Mouse (Mus musculus) CD4-positive, CD25-positive, alpha-beta regulatory T cell, adult 4 months (primary cell): ENCODE measurements around the gene Enah. TPM values are rescaled to one million over a fixed set of nuclear protein-coding genes. Genes with fewer than 3 reads are reported as not detected.

Experiments used
- ATAC-seq: one replicate; pipeline ENCODE4 v1.8.0; 2017
- polyA plus RNA-seq, 2 experiments: library from polyadenylated mRNA; unstranded; fragments of 100-300 nt; shearing (Covaris generic); gene quantifications; one replicate each; pipeline ENCODE4 v1.2.1; 2017

Enah gene
- polyA plus RNA-seq, 2 experiments from 2014 or later = 0.43 to 1.3 TPM

DNA sequence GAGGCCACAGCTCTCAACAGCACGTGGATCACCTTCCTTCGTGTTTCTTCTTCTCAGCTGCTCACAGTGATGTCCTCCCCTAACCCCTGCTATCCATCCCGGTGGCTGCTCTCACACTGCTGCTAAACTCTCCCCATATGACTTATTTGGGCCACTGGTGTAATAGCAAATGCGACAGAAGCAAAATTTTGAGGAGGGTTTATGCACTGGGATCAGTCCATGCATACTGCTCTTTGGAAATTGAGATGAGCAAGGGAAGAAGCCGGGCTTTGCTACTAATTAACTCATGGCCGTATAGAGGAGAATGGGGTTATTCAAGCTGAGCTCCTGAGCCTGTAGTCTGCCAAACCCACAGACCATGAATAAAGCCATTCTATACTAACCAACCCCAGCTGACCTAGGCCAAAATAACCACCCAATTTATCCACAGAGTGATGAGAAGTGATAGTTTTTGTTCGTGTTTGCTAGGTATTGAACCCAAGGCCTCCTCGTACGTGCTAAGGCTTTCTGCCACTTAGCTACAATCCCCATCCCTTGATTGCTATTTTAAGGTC, 7.7 kb upstream of the Enah start:
- ATAC-seq = no peak

DNA sequence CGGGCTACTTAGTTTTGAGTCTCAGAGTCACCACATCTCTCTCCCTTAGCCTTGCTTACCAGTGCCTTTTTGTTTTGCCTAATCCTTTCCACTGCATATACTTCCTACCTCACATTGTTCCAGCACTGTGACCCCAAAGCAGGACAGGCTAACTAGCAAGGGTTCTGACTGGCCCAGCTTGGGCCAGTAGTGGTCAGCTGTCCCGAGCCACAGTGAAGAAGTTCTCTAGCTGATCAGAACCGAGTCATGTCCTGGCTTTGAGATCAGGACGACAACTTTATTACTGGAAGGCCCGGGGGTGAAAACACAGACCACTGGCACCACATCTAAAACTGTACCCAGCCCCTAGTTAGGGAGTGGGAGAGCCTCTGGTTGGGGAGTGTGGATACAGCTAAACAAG, 7.0 kb upstream of the Enah start:
- ATAC-seq = no peak

- ATAC-seq = no peak
These were observed 6.3 kb upstream of the Enah start for GRCm38 (mm10) chr1:182026120-182026519.

- ATAC-seq = no peak
These were observed 2.0 kb upstream of the Enah start for GRCm38 (mm10) chr1:182021691-182022299.

DNA sequence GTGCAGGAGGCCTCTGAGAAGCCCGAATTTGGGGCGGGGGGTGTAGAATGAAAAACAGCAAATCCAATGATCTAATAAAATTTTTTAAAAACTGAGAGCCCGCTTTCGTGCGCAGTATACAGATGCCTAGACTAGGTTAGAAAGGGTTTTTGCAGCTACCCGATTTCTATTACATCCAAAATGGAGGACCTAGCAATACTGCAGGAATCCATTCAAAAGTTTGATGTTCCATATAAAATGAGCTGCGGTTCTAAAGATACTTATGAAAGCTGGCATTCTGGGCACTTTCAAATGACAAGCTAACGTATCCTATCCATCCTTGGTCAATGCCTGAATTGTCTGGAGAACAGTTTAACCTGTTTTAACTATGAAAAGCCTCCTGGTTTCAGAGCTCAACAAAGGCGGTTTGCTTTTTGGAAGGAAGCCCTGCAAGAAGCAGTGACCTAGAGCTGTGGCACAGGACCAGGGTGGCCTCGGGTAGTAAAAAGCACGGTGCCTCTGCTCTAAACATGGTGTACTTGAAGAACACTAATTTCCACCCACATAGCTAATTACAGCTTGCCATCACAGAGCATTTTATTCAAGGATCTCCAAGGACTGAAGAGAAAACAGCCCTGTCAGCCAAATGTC, 1.2 kb upstream of the Enah start:
- ATAC-seq = no peak

GRCm38 (mm10) chr1:182019266-182019925, 394 bp downstream of the Enah start:
- ATAC-seq = no peak

- no peak for ATAC-seq
These were observed 1.2 kb downstream of the Enah start for GRCm38 (mm10) chr1:182018397-182019265.

DNA sequence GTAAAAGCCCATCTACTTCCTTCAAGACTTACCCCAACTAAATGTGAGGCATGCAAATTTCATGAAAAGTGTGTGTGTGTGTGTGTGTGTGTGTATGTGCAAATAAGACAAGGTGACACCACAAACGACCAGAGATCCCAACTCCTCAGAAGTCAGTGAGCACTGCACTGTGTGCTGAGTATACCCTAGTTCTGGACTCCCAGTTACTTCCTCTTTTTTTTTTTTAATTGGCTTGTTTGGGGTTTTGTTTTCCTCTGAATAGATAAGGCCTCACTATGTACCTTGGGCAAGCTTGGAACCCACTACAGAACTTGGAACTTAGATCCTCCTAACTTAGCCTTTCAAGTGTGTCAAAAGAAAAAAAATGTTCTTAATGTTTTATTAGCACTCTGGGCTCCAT, 14.0 kb downstream of the Enah start:
- ATAC-seq = no peak

DNA sequence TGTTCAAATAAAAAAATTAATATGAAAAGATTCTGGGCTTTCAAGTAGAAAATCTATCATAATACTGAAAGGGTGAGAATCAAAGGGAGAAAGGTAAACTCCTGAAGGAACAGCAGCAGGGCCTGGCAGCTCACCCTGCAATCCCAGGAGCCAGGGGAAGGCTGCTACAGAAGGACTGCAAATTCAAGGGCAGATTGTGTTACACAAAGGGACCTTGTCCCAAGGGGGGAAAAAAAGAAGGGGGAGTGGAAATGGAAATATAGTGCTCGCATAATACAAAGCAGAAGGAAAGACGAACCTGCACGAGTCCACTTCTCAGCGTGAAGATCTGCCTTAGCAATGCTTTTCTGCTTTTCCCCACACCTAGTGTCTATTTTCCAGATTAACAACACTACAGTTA, 21.1 kb downstream of the Enah start:
- no peak for ATAC-seq

GRCm38 (mm10) chr1:181997791-181998190, 22.0 kb downstream of the Enah start:
- no peak for ATAC-seq

GRCm38 (mm10) chr1:181993597-181993996, 26.2 kb downstream of the Enah start:
- no peak for ATAC-seq

- ATAC-seq = no peak
These were observed 31.4 kb downstream of the Enah start for GRCm38 (mm10) chr1:181988367-181988766.

- ATAC-seq = no peak
These were observed 32.6 kb downstream of the Enah start for GRCm38 (mm10) chr1:181987226-181987625.

DNA sequence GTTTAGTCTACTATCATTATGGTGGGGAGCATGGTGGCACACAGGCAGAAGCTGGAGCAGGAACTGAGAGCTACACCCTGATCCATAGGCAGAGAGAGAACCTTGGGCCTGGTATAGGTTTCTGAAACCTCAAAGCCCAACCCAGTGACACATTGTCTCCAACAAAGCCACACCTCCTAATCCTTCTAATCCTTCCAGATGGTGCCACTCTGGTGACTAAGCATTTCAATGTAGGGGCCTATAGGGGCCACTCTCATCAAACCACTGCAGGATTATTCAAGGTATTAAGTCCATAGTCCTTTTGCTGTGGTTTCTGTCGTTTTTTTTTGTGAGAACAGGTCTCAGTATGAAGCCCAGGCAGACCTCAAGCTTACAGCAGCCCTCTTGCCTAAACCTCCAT, 33.9 kb downstream of the Enah start:
- no peak for ATAC-seq

DNA sequence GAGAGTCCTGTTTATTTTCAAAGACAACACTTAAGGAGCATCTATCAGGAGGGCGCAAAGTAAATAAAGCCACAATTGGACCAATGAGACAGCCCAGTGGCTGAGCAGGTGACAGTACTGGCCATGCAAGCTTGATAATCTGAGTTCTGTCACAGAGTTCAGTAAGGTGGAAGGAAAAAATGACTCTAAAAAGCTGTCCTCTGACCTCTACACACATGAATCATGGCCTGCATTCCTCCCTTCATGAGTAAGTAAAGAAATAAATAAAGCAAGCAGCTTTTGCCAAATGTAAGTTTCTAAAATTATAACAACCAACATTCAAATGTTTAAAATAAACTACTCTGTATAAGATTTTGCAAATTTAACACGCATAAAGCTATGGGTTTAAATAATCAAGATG, 35.0 kb downstream of the Enah start:
- no peak for ATAC-seq

DNA sequence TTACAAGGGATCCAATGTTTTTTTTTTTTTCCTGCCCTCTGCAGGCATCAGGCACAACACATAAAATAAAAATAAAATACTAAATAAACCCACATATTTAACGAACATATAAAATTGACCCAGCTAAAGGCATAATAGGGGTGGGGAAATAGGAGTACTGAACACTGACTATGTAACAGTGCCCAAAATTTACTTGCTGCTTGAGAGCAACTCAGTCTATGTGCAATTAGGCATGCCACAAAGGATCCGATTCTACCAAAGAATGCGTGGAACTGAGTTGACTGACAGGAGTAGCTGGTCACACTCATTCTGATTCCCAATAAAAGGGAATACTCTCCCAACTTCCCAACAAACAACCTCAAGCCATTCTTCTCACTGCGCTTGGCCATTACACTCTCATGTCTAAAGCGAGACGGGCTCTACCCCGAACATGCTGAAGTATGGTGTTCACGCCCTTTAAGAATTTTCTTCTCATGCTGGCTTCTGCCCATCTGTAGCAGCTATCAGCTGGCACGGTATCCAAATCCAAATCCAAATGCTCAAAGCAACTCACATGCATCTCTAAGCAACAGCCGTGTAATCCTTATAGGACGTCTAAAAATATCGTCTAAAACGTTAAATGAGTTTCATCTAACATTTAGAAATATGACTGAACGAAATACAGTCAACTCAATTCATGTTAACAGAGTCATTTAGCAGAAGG, 39.6 kb downstream of the Enah start:
- no peak for ATAC-seq

- no peak for ATAC-seq
These were observed 44.3 kb downstream of the Enah start for GRCm38 (mm10) chr1:181975510-181975909.

GRCm38 (mm10) chr1:181974897-181975296, 44.9 kb downstream of the Enah start:
- no peak for ATAC-seq

- no peak for ATAC-seq
These were observed 54.5 kb downstream of the Enah start for GRCm38 (mm10) chr1:181965277-181965676.

- ATAC-seq = no peak
These were observed 56.0 kb downstream of the Enah start for GRCm38 (mm10) chr1:181963827-181964226.

- no peak for ATAC-seq
These were observed 56.4 kb downstream of the Enah start for GRCm38 (mm10) chr1:181963351-181963750.

GRCm38 (mm10) chr1:181960383-181960782, 59.4 kb downstream of the Enah start:
- no peak for ATAC-seq
